ENCODE assay signal across 11 mouse cellular contexts in the genomic region with DNA sequence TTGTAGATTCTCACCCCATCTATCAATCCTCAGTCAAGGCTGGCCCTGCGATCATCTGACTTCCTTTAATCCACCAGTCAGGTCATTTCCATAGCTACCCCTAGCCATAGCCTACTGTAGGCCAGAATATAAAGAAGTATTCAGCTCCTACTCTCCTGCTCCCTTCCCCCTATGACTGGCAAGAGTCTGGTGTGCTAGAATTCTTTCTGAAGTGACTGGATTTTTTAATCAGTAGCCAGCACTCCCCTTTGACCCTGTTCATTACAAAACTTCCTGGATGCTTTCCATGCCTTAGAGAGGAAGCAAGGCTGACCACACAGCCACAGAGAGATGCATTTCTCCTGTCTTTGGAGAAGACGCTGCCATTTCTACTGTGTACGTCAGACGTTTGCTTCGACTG.
DNase-seq lines count a peak whose midpoint lies in the region; ATAC-seq and TF ChIP-seq lines count a peak whose summit lies in the region.
"Had no signal": no experiment of that assay in that cellular context is flagged by ENCODE, and none has a peak within 500 bp of the region (broad histone marks: within the 10 kb centered on the region; RNA-seq: fewer than 3 reads in every experiment).

No protein-coding gene starts in this region.

- no peaks in the 10 kb centered on the region for H3K27me3 ChIP-seq in limb, embryonic 11.5 days (ENCODE audit: control insufficient read depth, insufficient read depth, low read length)
- no peaks in the 10 kb centered on the region for H3K27me3 ChIP-seq in limb, embryonic 10.5 days (ENCODE audit: low read depth, poor library complexity, severe bottlenecking)
- H3K27me3 ChIP-seq in liver, postnatal 0 days (ENCODE audit: insufficient read depth, low read length) = no peaks in the 10 kb centered on the region
- H3K27me3 ChIP-seq in cerebellum, adult 2 months (ENCODE audit: control insufficient read depth, insufficient read depth, low read length) = no peaks in the 10 kb centered on the region
- H3K27me3 ChIP-seq: embryonic facial prominence, embryonic 15.5 days; neural tube, embryonic 13.5 days had no signal

- 69% methylated on average over 5 of the region's 5 CpGs for WGBS in limb, embryonic 11.5 days
- WGBS in limb, embryonic 10.5 days = 74% methylated on average over 5 of the region's 5 CpGs
- WGBS in liver, postnatal 0 days (ENCODE audit: insufficient replicate concordance) = 34% methylated on average over 5 of the region's 5 CpGs
- 77% methylated on average over 5 of the region's 5 CpGs for WGBS in cerebellum, adult 2 months

- H3K4me1 ChIP-seq in limb, embryonic 11.5 days (ENCODE audit: control insufficient read depth, insufficient read depth, low read length) = no peaks in the 10 kb centered on the region
- peaks cover 22% of the 10 kb centered on the region for H3K4me1 ChIP-seq in limb, embryonic 10.5 days
- peaks cover 12% of the 10 kb centered on the region for H3K4me1 ChIP-seq in liver, postnatal 0 days (ENCODE audit: insufficient read depth)
- H3K4me1 ChIP-seq in cerebellum, adult 2 months (ENCODE audit: control insufficient read depth, insufficient read depth, low read length) = no peaks in the 10 kb centered on the region
- H3K4me1 ChIP-seq: embryonic facial prominence, embryonic 15.5 days had no signal

- DNase-seq in limb, embryonic 11.5 days (ENCODE audit: low spot score) = no peak
- DNase-seq in limb, embryonic 10.5 days (ENCODE audit: low spot score) = no peak
- DNase-seq in liver, postnatal 0 days = peak; percentile 39
- peak; percentile 4 for DNase-seq in skeletal muscle tissue, adult 2 months (ENCODE audit: low read depth, low spot score)
- no peak for DNase-seq in cerebellum, adult 2 months
- DNase-seq: layer of hippocampus, adult 9-11 months had no signal

- H3K4me3 ChIP-seq in limb, embryonic 11.5 days (ENCODE audit: low read depth, low read length) = no peak overlapping the region
- no peak overlapping the region for H3K4me3 ChIP-seq in limb, embryonic 10.5 days
- no peak overlapping the region for H3K4me3 ChIP-seq in liver, postnatal 0 days (ENCODE audit: low read depth, low read length)
- H3K4me3 ChIP-seq in cerebellum, adult 2 months (replicated peaks; ENCODE audit: insufficient read depth, low read depth, low read length) = no peak overlapping the region
- H3K4me3 ChIP-seq: embryonic facial prominence, embryonic 15.5 days; neural tube, embryonic 13.5 days had no signal

- H3K9me3 ChIP-seq in limb, embryonic 11.5 days (ENCODE audit: control insufficient read depth, low read length) = no peaks in the 10 kb centered on the region; the same call in 1 of the 2 replicates
- H3K9me3 ChIP-seq in limb, embryonic 10.5 days (replicated peaks) = no peaks in the 10 kb centered on the region
- no peaks in the 10 kb centered on the region for H3K9me3 ChIP-seq in liver, postnatal 0 days (ENCODE audit: low read length)
- H3K9me3 ChIP-seq: embryonic facial prominence, embryonic 15.5 days; neural tube, embryonic 13.5 days had no signal

- no peak for TF ChIP-seq POLR2A in cerebellum, adult 2 months (IDR thresholded peaks at IDR 0.05; ENCODE audit: borderline replicate concordance, insufficient read depth, low read length)

- TF ChIP-seq EP300 in liver, postnatal 0 days (IDR thresholded peaks at IDR 0.05; ENCODE audit: low read depth) = no peak

- no peak overlapping the region for H3K27ac ChIP-seq in limb, embryonic 11.5 days (replicated peaks; ENCODE audit: low read depth, low read length)
- H3K27ac ChIP-seq in limb, embryonic 10.5 days = no peak overlapping the region
- peak overlapping the region; percentile 76 for H3K27ac ChIP-seq in liver, postnatal 0 days (ENCODE audit: low read depth)
- H3K27ac ChIP-seq in cerebellum, adult 2 months (ENCODE audit: insufficient read depth, low read length) = no peak overlapping the region
- H3K27ac ChIP-seq: embryonic facial prominence, embryonic 15.5 days; neural tube, embryonic 13.5 days had no signal

- H3K9ac ChIP-seq in limb, embryonic 11.5 days (ENCODE audit: low read length) = no peak overlapping the region
- H3K9ac ChIP-seq in liver, postnatal 0 days (replicated peaks) = no peak overlapping the region
- H3K9ac ChIP-seq: embryonic facial prominence, embryonic 15.5 days; neural tube, embryonic 13.5 days had no signal

- TF ChIP-seq CTCF in liver, postnatal 0 days (IDR thresholded peaks at IDR 0.05; ENCODE audit: low read depth) = no peak
- TF ChIP-seq CTCF in cerebellum, adult 2 months (IDR thresholded peaks at IDR 0.05; ENCODE audit: borderline replicate concordance, insufficient read depth, low read depth, low read length) = no peak

- no peaks in the 10 kb centered on the region for H3K36me3 ChIP-seq in limb, embryonic 11.5 days (ENCODE audit: control insufficient read depth, insufficient read depth, low read length)
- H3K36me3 ChIP-seq in limb, embryonic 10.5 days = no peaks in the 10 kb centered on the region
- H3K36me3 ChIP-seq in liver, postnatal 0 days (replicated peaks; ENCODE audit: insufficient read depth, low read length) = no peaks in the 10 kb centered on the region
- H3K36me3 ChIP-seq: embryonic facial prominence, embryonic 15.5 days; neural tube, embryonic 13.5 days had no signal

- no peak overlapping the region for H3K4me2 ChIP-seq in limb, embryonic 11.5 days (ENCODE audit: low read depth, severe bottlenecking)
- H3K4me2 ChIP-seq in liver, postnatal 0 days (ENCODE audit: low read depth, low read length) = peak overlapping the region; percentile 42; the same call in 1 of the 2 replicates
- H3K4me2 ChIP-seq: embryonic facial prominence, embryonic 15.5 days; neural tube, embryonic 13.5 days had no signal

- ATAC-seq in limb, embryonic 11.5 days (ENCODE audit: insufficient number of reproducible peaks, low FRiP score, low TSS enrichment, low read depth) = peak; percentile 47; the same call in 1 of the 2 replicates
- peak; percentile 90 for ATAC-seq in granulocyte monocyte progenitor cell, adult 5-6 weeks (replicated peaks; ENCODE audit: poor library complexity, severe bottlenecking)
- ATAC-seq in liver, postnatal 0 days = peak; percentile 80
- ATAC-seq in erythroid progenitor cell, adult 5-6 weeks (replicated peaks; ENCODE audit: low FRiP score, poor library complexity, severe bottlenecking) = no peak
- ATAC-seq in CD4-positive, CD25-positive, alpha-beta regulatory T cell, adult 4 months = no peak

Comparison
In these comparisons a context has a peak if more than half of its experiments do, and no peak if none do; other contexts are left out.
1. ATAC-seq: peak in limb, embryonic 11.5 days (single experiment), granulocyte monocyte progenitor cell, adult 5-6 weeks (single experiment) and liver, postnatal 0 days (single experiment); none in erythroid progenitor cell, adult 5-6 weeks (single experiment) and CD4-positive, CD25-positive, alpha-beta regulatory T cell, adult 4 months (single experiment).
2. DNase-seq: peak in liver, postnatal 0 days (single experiment) and skeletal muscle tissue, adult 2 months (single experiment); none in limb, embryonic 11.5 days (single experiment), limb, embryonic 10.5 days (single experiment) and cerebellum, adult 2 months (0 of 2).